Mouse (Mus musculus): ENCODE results near the gene Arap1. TPM values are rescaled to one million over a fixed set of nuclear protein-coding genes. Genes with fewer than 3 reads are reported as not detected.
A peak's percentile ranks its signal among the peaks of the same experiment; 100 is the strongest.

Arap1 gene
- total RNA-seq (2021) = 10 to 100 TPM; 30.0 to 35.4 TPM
- long read RNA-seq, experiment 1, partial matches to known transcripts = 5 of 9 reads
- long read RNA-seq, experiment 1, other reads (novel, unspliced or antisense) = 1 of 9 reads
- long read RNA-seq, experiment 2, full-length matches to known transcripts = 5 of 14 reads
- long read RNA-seq, experiment 2, partial matches to known transcripts = 6 of 14 reads
- long read RNA-seq, experiment 2, other reads (novel, unspliced or antisense) = 3 of 14 reads

DNA sequence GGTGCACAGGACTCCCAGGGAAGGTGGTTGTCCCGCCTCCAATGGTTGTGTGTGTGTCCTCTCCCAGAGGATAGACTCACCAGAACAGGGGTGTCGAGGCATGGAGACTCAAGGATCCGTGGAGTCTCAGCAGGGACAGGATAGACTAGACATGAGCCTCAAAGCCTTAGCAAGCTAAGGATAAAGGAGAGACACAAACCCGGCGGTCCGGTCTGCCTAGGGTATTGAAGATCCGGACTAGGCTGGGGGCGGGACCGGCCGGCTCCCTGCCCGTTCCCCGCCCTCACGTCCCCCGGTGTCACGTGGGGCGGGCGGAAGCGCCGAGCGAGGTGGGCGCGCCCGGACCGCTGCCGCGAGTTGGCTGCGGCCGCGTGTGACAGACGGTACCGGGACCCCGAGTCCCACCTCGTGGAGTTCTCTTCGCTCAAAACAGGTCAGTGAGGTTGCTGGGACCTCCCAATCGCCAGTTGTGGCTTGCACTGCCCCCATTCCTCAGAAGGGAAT, at the start of gene Arap1:
Gene Arap1 (plus strand): TSS at position 301 of the 504 bp plus-strand sequence.
- DNase-seq = peak; percentile 77 to 88

DNA sequence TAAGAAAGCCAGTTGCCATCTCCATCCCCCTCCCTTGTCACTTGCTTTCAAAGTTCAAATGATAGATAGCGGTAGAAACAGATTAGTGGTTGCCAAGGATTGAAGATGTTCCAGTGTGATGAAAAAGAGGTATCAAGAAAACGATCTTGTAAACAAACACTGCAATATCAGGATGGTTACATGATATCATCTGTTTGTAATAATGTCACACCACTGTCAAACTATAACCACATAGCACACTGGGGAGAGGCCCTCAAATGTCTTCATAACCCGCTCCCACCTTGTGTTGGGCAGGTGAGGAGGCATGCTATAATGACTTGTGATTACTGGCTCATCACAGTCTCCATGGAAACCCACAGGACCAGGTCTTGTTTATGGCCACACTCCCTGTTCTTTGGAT, 49.5 kb upstream of the Arap1 start:
- DNase-seq = no peak

DNA sequence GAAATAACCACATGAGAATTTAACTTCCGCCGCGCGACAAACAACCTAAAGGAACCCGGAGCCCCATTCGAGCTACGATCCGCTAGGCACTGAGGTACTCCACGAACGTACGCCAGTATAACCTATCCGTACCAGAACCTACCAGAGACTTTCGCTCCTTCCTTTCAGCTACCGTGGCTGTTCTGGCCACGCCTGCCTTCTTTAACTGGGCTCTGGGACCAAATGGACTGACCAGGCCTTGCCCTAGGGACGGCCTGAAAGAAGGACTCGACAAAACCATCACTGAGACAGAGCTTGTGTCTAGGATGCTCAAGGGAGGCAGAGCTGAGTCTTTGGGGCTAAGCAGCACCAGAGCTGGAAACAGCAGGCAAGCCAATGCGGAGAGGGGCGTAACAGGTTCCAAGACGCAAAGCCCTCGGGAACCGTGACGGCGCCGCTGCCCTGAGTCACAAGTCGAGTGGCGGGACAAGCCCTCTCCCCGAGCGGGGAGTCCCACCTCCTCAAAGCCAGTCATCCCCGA, 46.4 kb upstream of the Arap1 start:
- DNase-seq = no peak

DNA sequence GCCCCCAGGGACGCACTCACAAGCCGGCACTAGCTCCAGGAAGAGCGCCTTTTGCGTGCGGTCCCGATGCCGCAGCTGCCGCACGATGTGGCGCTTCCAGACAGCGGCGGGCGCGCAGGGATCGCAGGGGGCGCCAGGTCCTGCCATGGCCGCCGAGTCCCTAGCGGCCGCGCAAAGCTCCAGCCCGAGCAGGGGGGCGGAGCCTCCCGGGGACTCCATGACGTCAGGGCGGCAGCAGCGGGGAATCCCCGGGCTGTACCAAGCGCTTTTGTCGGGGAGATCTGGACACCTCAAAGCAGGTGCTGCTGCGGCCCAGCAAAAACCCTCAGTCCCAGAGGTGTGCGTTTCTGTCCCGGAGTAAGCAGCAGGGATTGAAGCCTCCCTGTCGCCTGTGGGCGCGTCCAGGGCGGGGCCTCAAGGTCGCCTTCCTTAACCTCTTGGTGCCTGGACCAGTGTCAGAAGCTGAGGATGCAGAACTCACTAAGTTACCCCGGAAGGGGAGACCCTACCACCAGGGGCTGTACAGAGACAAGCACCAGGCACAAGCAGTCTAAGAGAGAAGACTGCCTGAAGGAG, 45.9 kb upstream of the Arap1 start, which contains the start of gene Atg16l2:
Gene Atg16l2 (minus strand): TSS at position 371 of the 576 bp plus-strand sequence.
- peak; percentile 94 to 96 for DNase-seq

DNA sequence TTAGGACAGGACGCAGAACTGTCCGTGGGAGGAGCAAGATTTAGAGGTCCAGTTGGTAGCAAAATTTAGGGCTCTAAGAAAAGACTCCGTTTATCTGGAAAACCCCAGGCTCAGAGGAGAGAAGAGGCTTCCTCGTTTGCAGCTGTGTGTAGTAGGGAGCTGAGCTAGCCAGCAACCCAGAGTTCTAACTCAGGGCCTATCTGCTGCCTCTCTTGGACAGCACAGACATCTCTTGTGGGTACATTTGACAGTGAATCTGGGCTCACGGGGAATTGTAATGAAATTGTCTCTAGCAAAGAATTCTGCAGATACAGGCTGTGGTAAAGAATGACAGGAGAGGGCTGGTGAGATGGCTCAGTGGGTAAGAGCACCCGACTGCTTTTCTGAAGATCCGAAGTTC, 45.2 kb upstream of the Arap1 start:
- no peak for DNase-seq

DNA sequence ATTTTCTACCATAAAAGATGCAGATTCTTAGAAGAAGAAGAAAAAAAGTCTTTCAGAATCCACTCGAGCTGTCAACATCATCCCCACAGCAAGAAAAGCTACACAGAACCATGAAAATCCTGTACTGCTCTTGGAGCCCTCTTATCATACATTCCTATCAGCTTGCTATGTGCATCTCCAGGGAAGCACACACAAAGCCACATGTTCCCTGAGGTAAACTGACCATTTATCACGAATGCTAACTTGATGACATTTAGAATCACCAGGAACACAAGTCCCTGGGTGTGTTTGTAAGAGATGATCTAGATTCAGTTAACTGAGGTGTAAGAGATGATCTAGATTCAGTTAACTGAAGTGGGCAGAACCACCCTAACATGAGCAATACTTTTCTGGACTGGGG, 41.0 kb upstream of the Arap1 start:
- no peak for DNase-seq

DNA sequence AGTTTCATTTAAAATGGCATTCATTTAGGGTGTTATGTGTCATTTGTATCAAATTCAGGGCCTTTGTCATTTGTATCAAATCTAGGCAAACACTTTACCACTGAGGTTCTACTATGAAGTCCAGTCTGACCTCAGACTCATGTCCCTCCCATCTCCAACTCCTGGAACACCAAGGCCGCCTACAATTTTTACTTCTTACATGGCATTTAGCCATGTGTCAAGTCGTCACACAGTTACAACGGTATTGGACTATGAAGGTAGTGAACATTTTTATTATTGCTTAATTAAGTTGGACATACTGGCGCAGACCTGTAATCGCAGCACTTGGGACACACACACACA, 37.9 kb upstream of the Arap1 start:
- DNase-seq = no peak

DNA sequence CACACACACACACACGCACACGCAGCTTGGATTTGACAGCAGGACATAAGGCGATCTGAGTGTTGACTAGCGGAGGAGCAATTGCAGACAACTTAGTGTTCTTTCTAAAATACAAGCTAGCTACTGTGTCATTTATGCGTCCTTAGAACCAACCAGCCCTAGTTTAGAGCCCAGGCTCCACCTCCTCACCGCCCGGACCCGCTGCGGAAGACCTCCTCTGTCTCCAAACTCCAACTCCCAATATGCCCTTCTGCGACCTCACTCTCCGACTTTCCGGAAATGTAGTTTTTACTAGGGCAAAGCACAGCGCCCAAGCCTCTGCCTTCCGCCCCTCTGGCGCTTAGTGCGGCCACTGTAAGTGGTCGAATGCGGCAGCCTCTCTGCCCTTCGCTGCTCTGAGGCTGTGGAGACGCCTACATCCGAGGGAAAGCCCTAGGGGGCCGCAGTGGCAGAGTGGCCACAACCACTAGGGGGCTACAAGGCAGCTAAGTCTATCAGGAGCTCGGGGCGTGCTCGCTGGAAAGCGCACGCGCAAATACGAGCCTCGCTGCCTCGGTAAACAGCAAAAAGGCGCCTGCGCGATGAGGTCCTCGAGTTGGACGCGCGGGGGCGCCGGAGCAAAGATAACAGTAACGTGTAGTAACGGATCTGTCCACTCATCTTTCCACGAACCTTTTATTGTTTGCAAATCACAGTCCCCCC, 37.4 kb upstream of the Arap1 start:
- peak; percentile 97 to 98 for DNase-seq

DNA sequence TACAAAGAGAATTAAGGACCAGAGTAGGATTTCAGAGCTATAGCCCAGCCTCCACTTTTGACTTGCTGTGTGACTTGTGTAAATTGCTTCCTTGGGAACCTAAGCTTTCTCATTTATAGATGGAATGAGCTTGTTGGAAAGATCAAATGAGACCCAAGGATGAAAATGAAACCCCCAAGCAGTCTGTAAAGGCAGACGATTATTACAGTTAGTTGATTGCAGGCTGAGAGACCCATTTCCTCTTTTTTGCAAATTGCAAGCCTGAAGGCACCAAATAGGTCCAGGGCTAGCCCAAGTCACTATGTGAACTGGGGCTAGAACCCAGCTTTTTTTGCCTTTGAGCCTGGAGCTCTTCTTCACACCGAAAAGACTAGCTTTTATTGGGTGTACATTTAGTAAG, 36.8 kb upstream of the Arap1 start:
- DNase-seq = no peak

DNA sequence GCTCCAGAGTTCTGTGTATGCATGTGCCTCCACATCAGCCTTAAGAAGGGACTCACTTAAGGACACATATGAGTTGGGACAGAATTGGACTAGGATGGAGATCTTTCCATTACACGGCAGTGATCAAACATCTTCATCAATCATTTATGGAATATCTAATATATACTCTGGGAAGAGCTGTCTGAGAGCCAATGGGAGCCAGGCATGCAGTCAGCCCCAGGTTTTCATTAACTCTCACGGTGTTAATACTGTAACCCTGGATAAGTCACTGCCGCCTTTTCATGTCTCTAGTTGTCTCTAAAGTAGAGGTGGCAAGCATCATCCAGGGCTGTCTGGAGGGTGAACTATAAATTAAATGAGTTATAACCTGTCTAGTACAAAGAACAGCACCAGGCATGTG, 34.8 kb upstream of the Arap1 start:
- DNase-seq = no peak

DNA sequence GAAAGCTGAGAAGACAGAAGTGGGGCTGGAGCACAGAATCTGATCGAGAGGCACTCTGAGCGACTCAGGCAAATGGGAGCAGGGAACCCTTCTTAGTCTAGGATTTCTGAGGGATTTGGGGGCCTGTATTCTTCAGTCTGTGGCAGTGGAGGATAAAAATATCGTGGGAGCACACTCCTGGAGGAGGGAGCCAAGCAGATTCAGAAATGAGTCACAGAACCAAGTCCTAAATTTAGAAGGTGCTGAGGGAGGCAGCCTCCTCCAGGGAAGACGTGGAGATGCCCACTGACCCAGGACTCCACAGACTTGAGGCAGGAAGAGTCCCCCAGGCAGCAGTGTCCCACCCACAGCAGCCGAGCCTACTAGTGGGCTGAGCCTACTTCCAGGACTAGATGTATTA, 33.5 kb upstream of the Arap1 start:
- no peak for DNase-seq

DNA sequence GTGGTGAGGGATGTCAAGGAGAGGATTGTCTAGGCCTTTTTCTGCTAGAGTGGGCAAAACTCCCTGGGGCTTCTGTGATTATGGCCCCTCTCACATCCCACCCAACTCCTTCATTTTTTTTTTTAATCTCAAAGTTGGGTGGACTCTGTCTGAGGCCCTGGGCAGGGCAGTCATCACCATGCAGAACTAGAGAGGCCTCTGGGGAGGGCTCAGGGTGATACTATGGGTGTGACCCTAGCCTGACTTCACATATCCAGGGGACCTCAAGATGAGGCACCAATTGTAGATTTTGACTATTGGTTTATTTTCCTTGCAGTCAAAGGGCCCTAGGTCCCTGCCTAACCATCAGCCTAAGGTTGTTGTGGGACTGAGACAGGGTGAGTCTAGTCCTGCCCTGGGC, 32.2 kb upstream of the Arap1 start:
- no peak for DNase-seq

DNA sequence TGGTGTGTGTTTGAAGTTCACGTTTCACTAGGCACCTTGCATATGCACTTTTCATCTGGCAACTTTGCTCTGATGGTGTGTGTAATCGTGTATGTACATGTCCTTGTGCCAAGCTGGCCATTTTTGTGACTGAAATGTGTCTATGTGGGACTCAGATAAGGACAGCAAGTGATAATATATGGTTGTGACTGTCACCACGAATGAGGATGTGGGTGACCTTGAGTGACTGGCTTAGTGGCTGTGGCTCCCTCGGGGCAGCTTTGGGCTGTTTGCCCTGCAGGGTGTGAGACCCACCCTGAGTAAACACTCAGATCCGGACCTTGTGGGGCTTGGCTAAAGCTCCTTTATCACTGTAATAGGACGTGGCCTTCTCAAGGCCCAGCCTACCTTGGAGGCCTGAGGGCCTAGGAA, 31.3 kb upstream of the Arap1 start:
- DNase-seq = no peak

DNA sequence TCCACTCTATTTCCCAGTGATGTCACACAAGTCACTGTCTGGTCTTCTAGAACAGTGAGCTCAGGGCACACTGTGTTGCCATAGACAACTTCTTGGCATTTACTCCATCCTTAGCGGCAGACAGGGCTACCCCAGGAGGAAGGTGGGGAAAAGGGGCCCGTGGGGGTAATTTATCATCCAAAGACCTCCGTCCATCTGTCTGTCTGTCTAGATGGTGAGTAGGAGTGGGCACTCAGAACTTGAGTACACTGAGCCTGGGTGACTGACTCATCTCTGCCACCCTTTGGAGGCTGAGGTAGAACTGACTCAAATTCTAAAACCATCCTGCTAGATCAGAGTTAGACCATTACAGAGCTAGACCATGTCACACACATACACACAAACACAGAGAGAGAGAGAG, 30.9 kb upstream of the Arap1 start, which contains the start of gene Stard10:
Gene Stard10 (plus strand): TSS at position 73 of the 400 bp plus-strand sequence.
- DNase-seq = no peak

DNA sequence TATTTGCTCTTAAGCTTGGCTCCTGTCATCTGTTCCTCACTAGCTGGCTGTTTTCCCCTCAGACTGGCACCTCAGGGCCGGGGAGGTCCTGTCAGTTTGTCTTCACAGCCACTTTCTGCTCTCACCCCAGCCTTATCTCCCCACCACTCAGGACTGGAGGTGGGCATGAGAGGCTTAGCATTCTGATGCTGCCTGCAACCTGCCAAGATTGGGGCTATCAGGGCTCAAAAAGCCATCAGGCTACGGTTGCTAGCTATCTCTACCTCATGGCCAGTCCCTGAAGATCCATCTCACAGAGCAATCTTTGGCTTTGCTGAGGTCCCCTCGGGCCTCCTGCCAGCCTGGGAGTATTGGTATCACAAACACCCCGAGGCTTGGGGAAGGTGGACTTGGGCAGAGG, 29.0 kb upstream of the Arap1 start:
- DNase-seq = no peak

DNA sequence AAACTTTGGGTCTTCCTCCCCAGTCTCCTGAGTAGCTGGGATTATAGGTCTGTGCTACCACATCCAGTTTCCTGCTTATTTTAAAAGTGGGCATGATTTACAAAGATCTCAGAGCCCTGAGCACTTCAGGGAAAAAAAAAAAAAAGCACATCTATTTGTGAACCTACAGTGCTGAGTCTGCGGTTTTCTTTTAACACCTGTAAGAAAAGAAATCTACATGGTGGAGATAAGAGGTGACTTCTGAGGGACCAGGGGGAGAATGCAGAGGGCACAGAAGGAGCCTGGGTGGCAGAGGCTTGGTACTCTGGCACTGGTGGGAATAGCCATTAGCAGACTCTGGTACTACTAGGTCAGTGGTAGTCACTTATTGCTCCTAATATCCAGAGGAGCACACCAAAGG, 28.1 kb upstream of the Arap1 start:
- no peak for DNase-seq

DNA sequence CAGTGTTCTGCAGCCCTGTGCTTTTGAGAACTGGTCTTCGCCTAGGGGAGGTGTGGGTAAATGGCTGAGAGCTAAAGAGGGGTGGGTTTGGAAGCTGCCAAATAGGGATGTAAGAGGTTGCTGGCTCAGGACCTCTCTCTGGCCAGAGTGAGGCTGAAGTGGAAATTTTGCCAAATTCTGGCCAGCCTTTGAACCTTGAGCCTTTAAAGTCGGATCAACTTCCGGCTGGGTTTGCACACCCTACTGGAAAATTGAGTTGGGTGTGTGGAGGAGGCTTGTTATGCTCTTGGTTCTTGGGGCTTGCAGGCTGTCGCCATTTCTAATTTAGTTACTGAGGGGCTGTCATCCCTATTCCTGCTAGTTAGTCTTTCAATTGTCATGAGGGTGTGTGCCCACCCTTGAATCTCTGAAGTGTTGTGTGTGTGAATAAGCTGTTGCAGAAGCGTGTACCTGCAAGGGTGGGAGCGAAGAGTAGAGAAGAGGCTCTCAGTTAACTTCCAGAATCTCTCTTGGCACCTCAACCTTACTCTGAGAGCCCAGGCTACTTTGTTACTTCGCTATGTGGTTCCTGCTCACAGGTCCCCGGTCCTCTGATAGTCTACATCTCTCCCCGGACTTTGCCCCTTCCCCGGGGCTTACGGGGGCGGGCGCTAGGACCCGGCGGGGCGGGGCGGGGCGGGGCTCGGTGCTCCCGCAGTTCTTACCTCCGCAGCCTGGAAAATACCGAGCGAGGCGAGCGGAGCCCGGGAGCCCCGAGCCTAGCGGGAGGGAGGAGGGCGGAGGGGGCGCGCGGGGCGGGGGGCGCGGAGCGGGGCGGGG, 27.3 kb upstream of the Arap1 start:
- peak; percentile 55 to 79 for DNase-seq

DNA sequence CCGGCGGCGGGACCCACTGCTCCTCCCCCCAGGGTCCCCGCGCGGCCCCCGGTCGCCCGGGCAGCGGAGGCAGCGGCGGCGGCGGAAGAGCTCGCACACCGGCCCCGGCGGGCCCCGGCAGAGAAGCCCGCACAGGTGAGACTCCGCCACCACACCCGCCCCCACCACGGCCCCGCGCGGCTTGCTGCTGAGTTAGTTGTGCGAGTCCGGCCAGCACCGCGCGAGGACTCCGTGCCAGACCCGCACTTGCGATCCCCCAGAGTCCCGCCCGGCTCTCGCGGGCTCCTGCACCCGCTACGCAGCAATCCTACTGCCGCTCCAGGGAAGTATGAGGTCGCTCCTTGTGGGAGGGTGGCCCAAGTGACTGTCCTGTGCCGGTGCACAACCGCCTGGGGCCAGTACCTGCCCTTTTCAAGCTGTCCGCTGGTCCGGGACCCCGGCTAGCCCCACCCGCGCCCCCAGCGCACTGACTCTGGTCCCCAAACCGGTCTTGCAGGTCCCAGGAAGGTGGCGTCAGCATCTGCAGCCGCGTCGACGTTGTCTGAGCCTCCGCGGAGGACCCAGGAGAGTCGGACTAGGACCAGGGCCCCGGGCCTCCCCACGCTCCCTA, 26.5 kb upstream of the Arap1 start:
- peak; percentile 26 to 62 for DNase-seq

DNA sequence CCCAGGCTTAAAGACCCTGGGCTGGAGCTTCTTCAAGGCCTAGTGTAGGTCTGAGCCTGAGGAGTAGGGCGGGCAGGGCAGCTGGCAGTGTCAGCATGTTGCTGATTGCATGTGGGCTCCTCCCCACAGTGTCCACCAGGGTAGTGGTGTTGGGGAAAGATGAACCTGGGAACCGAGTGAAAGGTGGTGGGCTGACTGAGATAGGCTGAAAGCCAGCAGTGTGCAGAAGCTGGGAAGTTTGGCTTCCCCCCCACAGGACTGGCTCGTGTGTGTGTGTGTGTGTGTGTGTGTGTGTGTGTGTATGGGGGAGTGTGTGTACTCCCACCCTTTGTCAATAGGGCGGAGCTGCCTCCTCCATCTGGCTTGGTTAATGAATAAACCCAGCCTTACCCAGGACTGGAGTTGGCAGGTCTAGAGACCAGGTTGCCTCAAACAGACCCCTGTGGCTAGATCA, 24.7 kb upstream of the Arap1 start:
- DNase-seq = peak in 1 of 2 experiments; percentile 28

DNA sequence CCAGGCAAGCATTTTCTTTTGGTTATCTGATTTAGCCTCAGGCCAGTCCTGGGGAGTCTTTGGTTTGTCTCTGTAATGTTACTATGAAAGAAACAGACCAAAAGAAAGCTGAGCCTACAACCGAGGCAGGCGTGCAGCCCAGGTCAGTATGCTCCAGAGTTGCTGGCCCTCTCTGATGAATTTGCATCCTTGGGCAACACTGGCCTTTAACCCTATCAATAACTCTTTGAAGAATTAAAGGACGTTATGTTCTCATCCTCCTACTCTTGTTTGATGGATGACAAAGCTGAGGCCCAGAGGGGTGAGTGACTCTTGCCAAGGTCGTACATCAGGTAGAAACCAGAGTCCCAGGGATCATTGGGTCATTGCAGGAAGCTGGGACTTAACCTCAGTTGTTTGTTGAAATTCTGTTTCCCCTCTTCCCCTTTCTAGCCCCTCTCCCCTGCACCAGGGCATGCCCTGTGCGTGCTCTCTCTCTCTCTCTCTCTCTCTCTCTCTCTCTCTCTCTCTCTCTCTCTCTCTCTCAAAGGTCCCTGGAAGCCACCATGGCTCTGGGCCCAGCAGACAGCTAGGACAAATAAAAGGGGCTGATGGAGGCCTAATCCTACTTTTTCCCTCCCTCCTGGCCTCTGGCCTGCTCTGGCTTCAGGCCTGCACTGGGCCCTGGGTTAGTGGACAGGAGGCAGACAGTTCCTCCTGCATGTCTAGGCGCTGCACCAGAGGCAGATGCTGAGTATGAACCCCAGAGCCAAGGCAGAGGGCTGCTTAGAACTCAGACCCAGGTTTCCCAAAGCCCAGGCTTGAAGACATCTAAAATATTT, 23.5 kb upstream of the Arap1 start:
- DNase-seq = peak in 1 of 2 experiments; percentile 40

DNA sequence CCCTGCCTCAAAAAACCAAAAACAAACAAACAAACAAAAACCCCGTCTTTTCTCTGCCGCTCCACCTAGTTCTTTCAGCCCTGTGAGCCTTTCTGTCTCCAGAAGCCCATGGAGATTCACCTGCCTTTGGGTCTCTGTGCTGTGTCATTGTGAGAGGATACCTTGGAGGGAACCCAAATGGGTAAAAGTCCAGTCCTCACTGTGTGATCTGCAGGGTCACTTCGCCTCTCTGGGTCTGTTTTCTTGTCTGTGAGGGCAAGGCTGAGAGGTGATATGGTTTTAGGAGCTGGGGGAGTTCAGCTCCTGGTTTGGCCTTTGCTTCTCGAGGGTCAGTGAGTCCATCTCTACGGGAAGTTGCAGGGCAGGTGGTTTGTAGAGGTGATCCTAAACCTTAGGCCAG, 21.9 kb upstream of the Arap1 start:
- no peak for DNase-seq
